Mouse (Mus musculus) bone marrow, adult 2 months (tissue): ENCODE data around the gene Nek11.

Source experiments
- CTCF ChIP-seq: fragments of 200-500 bp; IDR thresholded peaks from 2 replicates; pipeline ENCODE4 v1.5.1; 2011; ENCODE audit warnings: low read length, control low read depth; ENCODE audit not compliant: control insufficient read depth, insufficient read depth
- POLR2A ChIP-seq: fragments of 200-500 bp; IDR thresholded peaks from 2 replicates; pipeline ENCODE4 v1.6.1; 2011; ENCODE audit warnings: low read depth, mild to moderate bottlenecking, control low read depth, low read length, borderline replicate concordance; ENCODE audit not compliant: control insufficient read depth

GRCm38 (mm10) chr9:105389289-105389688 lies 6.0 kb downstream of the Nek11 start:
- TF ChIP-seq CTCF: no peak
- TF ChIP-seq POLR2A: no peak
